Mouse (Mus musculus): ENCODE measurements around the gene Adora1. TPM values are rescaled to one million over a fixed set of nuclear protein-coding genes. Genes with fewer than 3 reads are reported as not detected.

Adora1 gene
- polyA plus RNA-seq, 1 experiment from 2014 or later = 0.12 TPM

- DNase-seq (no peak), ATAC-seq (ENCODE audit: low read depth) (no peak)
- H3K27ac ChIP-seq = no peak overlapping the region
- peaks cover 22% of the 10 kb centered on the region for H3K4me1 ChIP-seq (replicated peaks)
- no peak overlapping the region for H3K9ac ChIP-seq
- H3K27me3 ChIP-seq = peaks cover 10% of the 10 kb centered on the region
- no peak overlapping the region for H3K4me3 ChIP-seq (replicated peaks)
- H3K9me3 ChIP-seq (replicated peaks) = no peaks in the 10 kb centered on the region; the same call in 1 of the 2 replicates
- no peaks in the 10 kb centered on the region for H3K36me3 ChIP-seq
- no peak overlapping the region for H3K4me2 ChIP-seq
- WGBS (ENCODE audit: insufficient replicate concordance) = 63% methylated on average over 5 of the region's 6 CpGs
Measured at GRCm38 (mm10) chr1:134212351-134212750, 22.9 kb downstream of the Adora1 start.

GRCm38 (mm10) chr1:134211631-134212030 lies 23.6 kb downstream of the Adora1 start:
- no peak overlapping the region for H3K4me3 ChIP-seq (replicated peaks)
- DNase-seq (no peak), ATAC-seq (ENCODE audit: low read depth) (no peak)
- peaks cover 10% of the 10 kb centered on the region for H3K27me3 ChIP-seq
- no peak overlapping the region for H3K4me2 ChIP-seq
- no peaks in the 10 kb centered on the region for H3K36me3 ChIP-seq
- no peaks in the 10 kb centered on the region; the same call in 1 of the 2 replicates for H3K9me3 ChIP-seq (replicated peaks)
- H3K27ac ChIP-seq = no peak overlapping the region
- H3K9ac ChIP-seq = no peak overlapping the region
- WGBS (ENCODE audit: insufficient replicate concordance) = 17% methylated on average over 2 of the region's 2 CpGs
- H3K4me1 ChIP-seq (replicated peaks) = peaks cover 24% of the 10 kb centered on the region

- Histone ChIP-seq H3K4me3 (replicated peaks) (no peak overlapping the region), H3K27me3 (peaks cover 10% of the 10 kb centered on the region), H3K27ac (no peak overlapping the region), H3K9ac (no peak overlapping the region), H3K36me3 (no peaks in the 10 kb centered on the region), H3K4me2 (no peak overlapping the region), H3K9me3 (replicated peaks) (no peaks in the 10 kb centered on the region; the same call in 1 of the 2 replicates), H3K4me1 (replicated peaks) (peaks cover 29% of the 10 kb centered on the region)
- 30% methylated on average over 6 of the region's 6 CpGs for whole genome bisulfite sequencing (ENCODE audit: insufficient replicate concordance)
- ATAC-seq (ENCODE audit: low read depth) (no peak), DNase-seq (no peak)
Measured at GRCm38 (mm10) chr1:134211043-134211442, 24.2 kb downstream of the Adora1 start.

DNA sequence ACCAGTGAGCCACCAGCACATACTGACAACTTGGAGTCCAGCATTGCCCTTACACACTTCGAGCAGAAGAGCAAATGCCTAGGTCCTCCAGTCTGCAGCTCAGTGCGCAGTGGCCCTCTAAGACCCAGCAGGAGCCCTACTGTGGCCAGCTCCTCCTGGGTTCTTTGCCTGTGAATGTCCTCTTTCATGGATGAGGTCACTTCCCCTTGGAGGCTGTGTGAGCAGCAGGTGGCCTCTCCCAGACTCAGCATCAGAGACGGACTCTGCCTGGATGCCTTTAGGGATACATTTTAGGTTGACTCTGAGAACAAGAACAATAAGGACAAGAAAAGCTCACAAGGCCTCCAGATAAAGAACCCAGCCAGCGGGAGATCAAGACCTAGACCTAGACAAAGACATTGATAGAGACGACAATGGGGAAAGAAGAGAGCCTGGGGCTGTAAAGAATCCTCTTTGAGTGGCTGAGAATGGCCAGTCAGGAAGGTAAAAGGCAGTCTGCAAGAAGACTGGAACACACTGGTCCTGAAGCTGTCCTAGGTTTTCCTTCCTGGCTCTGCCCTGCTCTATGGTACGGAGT lies 25.0 kb downstream of the Adora1 start:
- H3K4me1 ChIP-seq (replicated peaks) = peaks cover 37% of the 10 kb centered on the region
- DNase-seq = no peak
- H3K9ac ChIP-seq = no peak overlapping the region
- no peak overlapping the region for H3K27ac ChIP-seq
- peaks cover 10% of the 10 kb centered on the region for H3K27me3 ChIP-seq
- H3K4me3 ChIP-seq (replicated peaks) = no peak overlapping the region
- 50% methylated on average over 6 of the region's 6 CpGs for WGBS (ENCODE audit: insufficient replicate concordance)
- H3K4me2 ChIP-seq = no peak overlapping the region
- H3K9me3 ChIP-seq (replicated peaks) = no peaks in the 10 kb centered on the region; the same call in 1 of the 2 replicates
- H3K36me3 ChIP-seq = no peaks in the 10 kb centered on the region
- no peak for ATAC-seq (ENCODE audit: low read depth)

GRCm38 (mm10) chr1:134206085-134206484 lies 29.1 kb downstream of the Adora1 start:
- ATAC-seq (ENCODE audit: low read depth) = peak; percentile 67
- H3K9ac ChIP-seq = no peak overlapping the region
- H3K4me2 ChIP-seq = peak overlapping the region; percentile 29
- 21% methylated on average over 5 of the region's 5 CpGs for WGBS (ENCODE audit: insufficient replicate concordance)
- no peaks in the 10 kb centered on the region for H3K36me3 ChIP-seq
- H3K4me1 ChIP-seq (replicated peaks) = peaks cover 21% of the 10 kb centered on the region
- H3K27ac ChIP-seq = no peak overlapping the region
- no peak for DNase-seq
- H3K9me3 ChIP-seq (replicated peaks) = no peaks in the 10 kb centered on the region; the same call in 1 of the 2 replicates
- H3K4me3 ChIP-seq (replicated peaks) = no peak overlapping the region
- peaks cover 7% of the 10 kb centered on the region for H3K27me3 ChIP-seq

DNA sequence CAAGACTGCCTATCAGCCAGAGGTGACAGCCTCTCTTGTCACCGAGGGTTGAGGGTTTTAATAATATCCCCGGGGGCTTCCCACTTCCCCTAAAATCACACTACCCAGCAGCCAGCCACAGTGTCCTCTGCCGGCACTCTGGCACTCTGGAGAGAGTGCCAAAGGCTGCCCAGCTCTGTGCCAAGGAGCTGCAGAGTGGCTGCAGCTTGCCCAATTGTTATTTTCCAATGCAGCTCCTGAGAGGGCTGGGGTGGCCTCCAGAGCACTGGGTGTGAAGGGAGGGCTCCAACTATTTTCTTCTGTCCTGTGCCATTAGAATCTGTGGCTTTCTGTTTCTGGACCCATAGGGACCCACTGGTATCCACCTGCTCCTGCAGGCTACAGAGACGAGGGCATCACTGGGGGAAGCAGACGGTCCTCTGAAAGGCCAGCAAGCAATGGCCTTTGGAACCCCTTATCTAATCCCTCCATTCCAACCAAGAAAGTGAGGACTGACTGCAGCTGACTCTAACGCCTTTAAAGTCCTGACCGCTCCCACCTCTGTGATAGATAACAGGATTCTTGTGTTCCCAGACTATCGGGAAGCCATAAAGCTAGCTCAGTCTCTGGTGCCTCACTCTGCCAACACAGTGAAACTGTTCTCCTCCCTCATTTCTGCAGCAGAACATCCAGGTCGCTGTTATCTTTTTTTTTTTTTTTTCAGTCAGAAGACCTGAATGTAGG lies 29.8 kb downstream of the Adora1 start:
- peak overlapping the region; percentile 39; the same call in 1 of the 2 replicates for H3K27ac ChIP-seq
- no peaks in the 10 kb centered on the region; the same call in 1 of the 2 replicates for H3K9me3 ChIP-seq (replicated peaks)
- WGBS (ENCODE audit: insufficient replicate concordance) = 7% methylated on average over 9 of the region's 9 CpGs
- peaks cover 8% of the 10 kb centered on the region; the same call in 1 of the 2 replicates for H3K27me3 ChIP-seq
- H3K4me3 ChIP-seq (replicated peaks) = no peak overlapping the region
- ATAC-seq (ENCODE audit: low read depth) = peak; percentile 83
- DNase-seq = no peak
- H3K36me3 ChIP-seq = no peaks in the 10 kb centered on the region
- H3K4me1 ChIP-seq (replicated peaks) = peaks cover 21% of the 10 kb centered on the region
- 0 out of 2 replicates have a peak overlapping the region, but pooled peaks have one; percentile 16 for H3K9ac ChIP-seq
- peak overlapping the region; percentile 29 for H3K4me2 ChIP-seq

DNA sequence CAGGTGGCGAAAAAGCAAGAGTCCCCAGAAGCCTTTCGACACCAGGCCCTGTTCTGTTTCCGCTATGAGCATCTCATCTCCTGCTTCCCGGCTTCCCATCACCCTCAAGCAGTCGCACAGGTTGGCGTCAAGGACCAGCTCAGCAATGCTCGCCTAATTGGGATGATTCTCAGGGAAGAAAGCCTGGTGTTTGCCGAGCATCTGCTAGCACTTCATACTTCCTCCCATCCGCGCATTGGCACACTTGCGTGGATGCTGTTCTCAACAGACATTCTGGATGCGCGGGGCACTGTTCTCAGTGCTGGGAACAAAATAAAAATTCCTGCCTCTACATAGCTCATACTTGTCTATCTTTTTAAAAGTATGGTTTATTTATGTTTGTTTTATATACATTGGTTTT lies 31.0 kb downstream of the Adora1 start:
- peaks cover 6% of the 10 kb centered on the region; the same call in 1 of the 2 replicates for H3K27me3 ChIP-seq
- DNase-seq (no peak), ATAC-seq (ENCODE audit: low read depth) (no peak)
- H3K9me3 ChIP-seq (replicated peaks) = no peaks in the 10 kb centered on the region; the same call in 1 of the 2 replicates
- no peaks in the 10 kb centered on the region for H3K36me3 ChIP-seq
- H3K4me3 ChIP-seq (replicated peaks) = no peak overlapping the region
- no peak overlapping the region for H3K9ac ChIP-seq
- no peak overlapping the region for H3K4me2 ChIP-seq
- H3K4me1 ChIP-seq (replicated peaks) = peaks cover 21% of the 10 kb centered on the region
- WGBS (ENCODE audit: insufficient replicate concordance) = 83% methylated on average over 13 of the region's 13 CpGs
- H3K27ac ChIP-seq = no peak overlapping the region

GRCm38 (mm10) chr1:134201751-134202420 lies 33.3 kb downstream of the Adora1 start:
- Histone ChIP-seq H3K4me3 (replicated peaks) (no peak overlapping the region), H3K36me3 (no peaks in the 10 kb centered on the region), H3K27me3 (peaks cover 7% of the 10 kb centered on the region; the same call in 1 of the 2 replicates), H3K4me1 (replicated peaks) (peaks cover 21% of the 10 kb centered on the region), H3K4me2 (no peak overlapping the region), H3K9me3 (replicated peaks) (no peaks in the 10 kb centered on the region), H3K27ac (no peak overlapping the region), H3K9ac (no peak overlapping the region)
- DNase-seq = peak; percentile 28
- ATAC-seq (ENCODE audit: low read depth) = no peak
- 40% methylated on average over 3 of the region's 3 CpGs for WGBS (ENCODE audit: insufficient replicate concordance)

DNA sequence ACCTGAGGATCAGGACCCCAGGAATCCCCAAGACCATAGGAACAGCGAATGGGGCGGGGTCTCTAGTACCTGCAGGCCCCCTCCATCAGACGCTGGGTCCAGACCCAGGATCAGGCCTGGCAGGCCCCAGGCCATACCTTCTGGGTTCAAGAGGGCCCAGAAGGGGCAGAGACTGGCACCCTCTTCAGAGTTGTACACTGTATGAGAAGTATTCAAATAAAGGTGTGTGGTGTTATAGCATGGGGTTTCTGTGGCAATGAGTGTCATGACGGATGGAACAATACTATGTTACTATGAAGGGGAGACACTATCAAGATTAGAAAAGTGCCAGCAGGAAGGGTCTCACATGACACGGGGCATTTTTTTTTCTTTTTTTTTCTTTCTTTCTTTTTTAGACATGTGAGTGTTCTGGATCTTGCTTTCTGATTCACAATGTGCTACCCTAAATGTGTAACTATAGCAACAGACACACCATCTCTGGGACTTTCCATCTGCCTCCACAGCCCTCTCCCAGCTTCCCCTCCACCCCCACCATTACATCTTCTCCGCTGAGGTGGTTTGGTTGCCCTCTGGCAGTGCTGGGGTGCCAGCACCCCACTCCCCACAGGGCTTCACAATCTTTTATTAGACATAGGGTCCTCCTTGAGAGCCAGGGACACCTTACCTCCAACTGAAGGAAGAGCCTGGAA lies 34.1 kb downstream of the Adora1 start:
- DNase-seq (no peak), ATAC-seq (ENCODE audit: low read depth) (no peak)
- Histone ChIP-seq H3K36me3 (no peaks in the 10 kb centered on the region), H3K4me1 (replicated peaks) (peaks cover 17% of the 10 kb centered on the region), H3K27me3 (peaks cover 7% of the 10 kb centered on the region; the same call in 1 of the 2 replicates), H3K4me2 (no peak overlapping the region), H3K9ac (no peak overlapping the region), H3K9me3 (replicated peaks) (no peaks in the 10 kb centered on the region), H3K4me3 (replicated peaks) (no peak overlapping the region), H3K27ac (no peak overlapping the region)
- 61% methylated on average over 6 of the region's 6 CpGs for WGBS (ENCODE audit: insufficient replicate concordance)

DNA sequence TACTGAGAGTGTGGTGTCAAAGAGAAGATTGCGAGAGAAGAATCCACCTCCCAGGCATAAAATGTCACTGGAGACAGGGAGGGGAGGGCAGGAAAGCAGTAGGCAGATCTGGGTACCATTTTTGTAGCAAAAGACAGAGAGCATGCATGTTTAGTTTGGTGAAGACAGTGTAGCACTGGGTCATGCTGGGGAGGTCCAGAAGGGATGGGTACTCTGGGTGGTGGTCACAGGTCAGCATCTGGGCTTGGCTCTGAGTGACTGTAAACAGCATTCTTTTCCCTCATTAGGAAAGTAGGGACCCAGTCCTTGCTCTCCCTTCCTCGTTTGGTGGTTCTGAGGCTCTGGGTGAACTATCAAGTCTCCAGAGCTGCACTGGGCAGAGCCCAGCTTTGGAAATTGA lies 34.8 kb downstream of the Adora1 start:
- Histone ChIP-seq H3K4me1 (replicated peaks) (peaks cover 17% of the 10 kb centered on the region), H3K4me3 (replicated peaks) (no peak overlapping the region), H3K27ac (no peak overlapping the region), H3K4me2 (no peak overlapping the region), H3K27me3 (peaks cover 7% of the 10 kb centered on the region; the same call in 1 of the 2 replicates), H3K36me3 (no peaks in the 10 kb centered on the region), H3K9me3 (replicated peaks) (no peaks in the 10 kb centered on the region), H3K9ac (no peak overlapping the region)
- DNase-seq (no peak), ATAC-seq (ENCODE audit: low read depth) (no peak)
- 34% methylated on average over 2 of the region's 2 CpGs for WGBS (ENCODE audit: insufficient replicate concordance)
